Mouse (Mus musculus): ENCODE measurements around the gene Fam198b. TPM values are rescaled to one million over a fixed set of nuclear protein-coding genes. Genes with fewer than 3 reads are reported as not detected.

Gene Fam198b
- polyA plus RNA-seq, 1 experiment from 2014 or later = 4.8 TPM

DNA sequence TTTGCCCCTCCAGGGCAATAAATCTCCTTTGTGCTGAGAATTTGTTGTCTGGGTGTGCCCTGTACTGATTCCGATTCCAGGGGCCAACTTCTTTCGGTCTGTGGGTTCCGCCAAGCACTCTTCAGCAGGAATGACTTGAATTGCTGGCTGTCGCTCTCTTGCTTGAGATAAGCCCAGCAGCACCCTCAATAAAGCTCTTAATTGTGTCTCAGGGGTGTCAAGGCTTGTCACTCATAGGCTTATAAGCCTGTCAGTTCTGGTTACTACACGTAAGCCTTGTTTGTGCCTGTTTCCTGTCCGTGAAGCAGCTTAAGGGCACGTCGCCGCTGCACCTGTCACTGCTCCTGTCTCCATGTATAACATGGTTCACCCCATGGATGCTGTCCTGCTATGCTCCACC is 5.1 kb upstream of the Fam198b start:
- WGBS = 58% methylated on average over 9 of the region's 9 CpGs
- no peaks in the 10 kb centered on the region for H3K27me3 ChIP-seq (ENCODE audit: control insufficient read depth, insufficient read depth, low read length)
- no peak for DNase-seq (ENCODE audit: low spot score)
- H3K27ac ChIP-seq = no peak overlapping the region
- 0 out of 2 replicates have a peak, but pooled peaks have one; percentile 6 for ATAC-seq (ENCODE audit: low FRiP score)
- no peaks in the 10 kb centered on the region for H3K36me3 ChIP-seq (replicated peaks; ENCODE audit: control insufficient read depth, insufficient read depth)
- H3K4me3 ChIP-seq (replicated peaks; ENCODE audit: low read length) = no peak overlapping the region
- peaks cover 3% of the 10 kb centered on the region; the same call in 1 of the 2 replicates for H3K4me1 ChIP-seq (replicated peaks; ENCODE audit: control insufficient read depth, insufficient read depth, low read length)
- 0 out of 2 replicates have a peak overlapping the region, but pooled peaks have one; percentile 1 for H3K4me2 ChIP-seq (replicated peaks)
- H3K9ac ChIP-seq = no peak overlapping the region
- H3K9me3 ChIP-seq (ENCODE audit: control insufficient read depth, low read length) = no peaks in the 10 kb centered on the region

DNA sequence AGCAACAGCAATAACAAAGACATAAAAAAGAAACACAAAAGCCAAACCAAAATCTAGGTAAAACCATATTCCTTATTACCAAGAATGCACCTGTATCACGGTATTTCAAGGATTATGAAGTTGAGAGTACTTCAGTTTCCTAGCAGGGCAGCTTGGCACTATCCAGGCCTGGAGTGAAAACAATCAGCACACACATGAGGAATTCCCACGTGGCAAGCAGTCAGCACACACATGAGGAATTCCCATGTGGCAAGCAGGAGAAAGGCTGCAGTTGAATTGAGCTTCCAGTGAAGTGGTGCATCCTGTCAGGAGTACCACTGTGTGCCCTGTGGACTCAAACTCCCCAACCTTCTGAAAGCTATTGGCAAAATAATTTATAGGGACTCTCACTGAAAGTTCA is 2.7 kb upstream of the Fam198b start:
- H3K27ac ChIP-seq = no peak overlapping the region
- H3K27me3 ChIP-seq (ENCODE audit: control insufficient read depth, insufficient read depth, low read length) = no peaks in the 10 kb centered on the region
- no peaks in the 10 kb centered on the region for H3K9me3 ChIP-seq (ENCODE audit: control insufficient read depth, low read length)
- no peak overlapping the region for H3K4me2 ChIP-seq (replicated peaks)
- 64% methylated on average over 2 of the region's 2 CpGs for WGBS
- H3K36me3 ChIP-seq (replicated peaks; ENCODE audit: control insufficient read depth, insufficient read depth) = no peaks in the 10 kb centered on the region
- ATAC-seq (ENCODE audit: low FRiP score) = no peak
- H3K4me1 ChIP-seq (replicated peaks; ENCODE audit: control insufficient read depth, insufficient read depth, low read length) = peaks cover 3% of the 10 kb centered on the region; the same call in 1 of the 2 replicates
- DNase-seq (ENCODE audit: low spot score) = no peak
- no peak overlapping the region for H3K9ac ChIP-seq
- no peak overlapping the region for H3K4me3 ChIP-seq (replicated peaks; ENCODE audit: low read length)

DNA sequence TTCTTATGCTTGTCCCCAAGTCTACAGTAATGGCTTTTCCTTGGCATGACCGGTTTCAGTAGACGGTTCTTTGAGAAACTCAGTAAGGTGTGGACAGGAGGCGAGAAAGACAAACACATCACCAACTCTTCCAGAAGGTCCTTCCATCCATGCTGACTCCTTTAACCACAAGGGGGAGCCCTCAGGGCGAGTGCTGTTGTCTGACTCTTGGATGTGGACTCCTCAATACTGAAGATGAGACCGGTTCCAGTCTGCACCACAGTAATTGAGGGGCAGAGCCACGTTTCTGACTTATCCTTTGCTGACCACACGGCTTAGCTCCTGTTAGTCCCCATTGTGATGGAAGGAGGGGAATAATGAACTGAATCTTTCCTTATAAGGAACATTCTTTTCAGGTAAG is 1.2 kb upstream of the Fam198b start:
- Histone ChIP-seq H3K9me3 (ENCODE audit: control insufficient read depth, low read length) (no peaks in the 10 kb centered on the region), H3K27me3 (ENCODE audit: control insufficient read depth, insufficient read depth, low read length) (no peaks in the 10 kb centered on the region), H3K9ac (no peak overlapping the region), H3K4me1 (replicated peaks; ENCODE audit: control insufficient read depth, insufficient read depth, low read length) (peaks cover 3% of the 10 kb centered on the region; the same call in 1 of the 2 replicates), H3K27ac (no peak overlapping the region), H3K4me3 (replicated peaks; ENCODE audit: low read length) (no peak overlapping the region), H3K4me2 (replicated peaks) (no peak overlapping the region), H3K36me3 (replicated peaks; ENCODE audit: control insufficient read depth, insufficient read depth) (no peaks in the 10 kb centered on the region)
- no peak for ATAC-seq (ENCODE audit: low FRiP score)
- 46% methylated on average over 7 of the region's 7 CpGs for WGBS
- peak; percentile 65 for DNase-seq (ENCODE audit: low spot score)

DNA sequence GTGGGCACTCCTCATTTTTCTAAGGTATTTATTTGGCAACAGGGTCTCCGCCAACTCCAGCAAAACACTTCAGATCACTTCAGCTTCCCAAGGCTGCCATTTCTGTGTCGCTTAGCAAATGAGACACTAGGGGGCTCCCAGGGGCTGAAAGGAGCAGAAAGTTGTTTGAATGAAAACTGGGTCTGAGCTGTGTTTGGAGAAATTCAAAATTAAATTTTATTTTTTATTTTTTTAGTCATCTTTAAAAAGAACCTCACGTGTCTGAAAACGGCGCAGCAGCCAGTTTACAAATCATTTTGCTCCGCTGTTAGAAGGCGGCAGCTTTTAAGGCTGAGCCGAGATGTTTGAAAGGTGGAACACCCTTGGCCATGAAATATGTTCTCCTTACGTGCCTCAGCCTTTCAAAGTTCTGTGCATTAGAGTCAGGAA is 442 bp downstream of the Fam198b start:
- H3K4me2 ChIP-seq (replicated peaks) = peak overlapping the region; percentile 30; the same call in 1 of the 2 replicates

DNA sequence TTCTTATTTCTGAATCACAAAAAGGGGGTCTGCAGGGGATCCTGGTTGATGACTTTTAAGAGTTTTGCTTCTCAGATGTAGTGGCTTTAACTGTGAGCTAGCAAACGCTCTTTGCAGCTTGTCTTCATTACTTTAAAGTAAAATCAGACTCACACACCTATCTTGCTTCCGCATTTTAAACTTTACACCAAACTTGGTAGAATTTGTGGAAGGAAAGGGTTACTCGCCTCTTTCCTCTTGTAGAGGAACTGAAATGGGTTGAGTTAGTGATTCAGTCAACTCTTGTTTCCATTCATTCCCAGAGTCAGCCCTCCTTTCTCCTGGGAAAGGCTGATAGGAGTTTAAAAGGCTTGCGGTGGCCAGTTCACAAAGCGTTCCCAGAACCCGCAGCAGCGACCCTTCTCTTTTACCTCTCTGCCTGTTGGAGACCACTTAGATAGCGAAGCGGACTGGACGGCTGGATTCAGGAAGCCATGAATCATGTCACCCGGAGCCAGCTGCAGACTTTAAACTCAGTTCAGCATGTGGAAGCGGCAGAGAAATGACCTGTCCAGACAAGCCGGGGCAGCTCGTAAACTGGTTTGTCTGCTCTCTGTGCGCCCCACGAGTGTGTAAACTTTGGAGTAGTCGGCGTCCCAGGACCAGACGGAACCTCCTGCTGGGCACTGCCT is 1.5 kb downstream of the Fam198b start:
- Histone ChIP-seq H3K9me3 (ENCODE audit: control insufficient read depth, low read length) (no peaks in the 10 kb centered on the region), H3K4me2 (replicated peaks) (peak overlapping the region; percentile 28), H3K4me3 (replicated peaks; ENCODE audit: low read length) (peak overlapping the region; percentile 5; the same call in 1 of the 2 replicates), H3K36me3 (replicated peaks; ENCODE audit: control insufficient read depth, insufficient read depth) (no peaks in the 10 kb centered on the region), H3K4me1 (replicated peaks; ENCODE audit: control insufficient read depth, insufficient read depth, low read length) (no peaks in the 10 kb centered on the region), H3K27ac (no peak overlapping the region), H3K27me3 (ENCODE audit: control insufficient read depth, insufficient read depth, low read length) (no peaks in the 10 kb centered on the region), H3K9ac (peak overlapping the region; percentile 11; the same call in 1 of the 2 replicates)
- WGBS = 53% methylated on average over 19 of the region's 19 CpGs
- no peak for DNase-seq (ENCODE audit: low spot score)
- no peak for ATAC-seq (ENCODE audit: low FRiP score)

More for the DNA sequence above, 442 bp downstream of the Fam198b start:
- DNase-seq (ENCODE audit: low spot score) = peak; percentile 66
- Histone ChIP-seq H3K9ac (no peak overlapping the region), H3K27me3 (ENCODE audit: control insufficient read depth, insufficient read depth, low read length) (no peaks in the 10 kb centered on the region), H3K4me3 (replicated peaks; ENCODE audit: low read length) (no peak overlapping the region), H3K36me3 (replicated peaks; ENCODE audit: control insufficient read depth, insufficient read depth) (no peaks in the 10 kb centered on the region), H3K4me1 (replicated peaks; ENCODE audit: control insufficient read depth, insufficient read depth, low read length) (no peaks in the 10 kb centered on the region), H3K9me3 (ENCODE audit: control insufficient read depth, low read length) (no peaks in the 10 kb centered on the region), H3K27ac (no peak overlapping the region)
- WGBS = 39% methylated on average over 9 of the region's 9 CpGs
- ATAC-seq (ENCODE audit: low FRiP score) = no peak

DNA sequence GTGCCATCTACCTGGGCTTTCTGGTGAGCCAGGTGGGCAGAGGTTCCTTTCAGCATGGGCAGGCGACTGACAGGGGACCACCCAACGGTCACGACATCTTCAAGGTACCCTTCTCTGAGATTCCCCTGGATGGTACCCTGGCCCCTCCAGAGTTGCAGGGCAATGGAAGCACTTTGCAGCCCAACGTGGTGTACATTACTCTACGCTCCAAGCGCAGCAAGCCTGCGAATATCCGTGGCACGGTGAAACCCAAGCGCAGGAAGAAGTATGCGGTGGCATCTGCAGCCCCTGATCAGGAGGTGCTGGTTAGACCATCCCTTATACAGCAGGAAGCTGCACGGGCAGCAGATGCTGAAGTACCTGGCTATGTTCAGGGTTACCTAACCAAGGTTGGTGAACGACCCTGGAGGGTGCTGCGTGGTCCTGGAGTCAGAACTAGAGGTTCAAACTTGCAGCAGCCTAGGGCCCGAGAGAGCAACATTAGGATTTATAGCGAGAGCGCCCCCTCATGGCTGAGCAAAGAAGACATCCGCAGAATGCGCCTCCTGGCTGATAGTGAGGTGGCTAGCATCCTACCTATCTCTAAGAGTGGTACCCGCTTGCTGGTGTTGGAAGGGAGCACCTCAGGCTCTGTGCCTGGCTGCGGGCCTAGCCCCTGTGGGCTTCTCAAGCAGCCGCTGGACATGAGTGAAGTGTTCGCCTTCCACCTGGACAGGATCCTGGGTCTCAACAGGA is 2.2 kb downstream of the Fam198b start:
- Histone ChIP-seq H3K4me3 (replicated peaks; ENCODE audit: low read length) (peak overlapping the region; percentile 5; the same call in 1 of the 2 replicates), H3K27ac (peak overlapping the region; percentile 38; the same call in 1 of the 2 replicates), H3K9ac (peak overlapping the region; percentile 11; the same call in 1 of the 2 replicates), H3K4me2 (replicated peaks) (peak overlapping the region; percentile 29), H3K36me3 (replicated peaks; ENCODE audit: control insufficient read depth, insufficient read depth) (no peaks in the 10 kb centered on the region), H3K4me1 (replicated peaks; ENCODE audit: control insufficient read depth, insufficient read depth, low read length) (no peaks in the 10 kb centered on the region), H3K9me3 (ENCODE audit: control insufficient read depth, low read length) (no peaks in the 10 kb centered on the region), H3K27me3 (ENCODE audit: control insufficient read depth, insufficient read depth, low read length) (no peaks in the 10 kb centered on the region)
- ATAC-seq (ENCODE audit: low FRiP score) (0 out of 2 replicates have a peak, but pooled peaks have one; percentile 37), DNase-seq (ENCODE audit: low spot score) (no peak)
- 94% methylated on average over 23 of the region's 23 CpGs for WGBS

DNA sequence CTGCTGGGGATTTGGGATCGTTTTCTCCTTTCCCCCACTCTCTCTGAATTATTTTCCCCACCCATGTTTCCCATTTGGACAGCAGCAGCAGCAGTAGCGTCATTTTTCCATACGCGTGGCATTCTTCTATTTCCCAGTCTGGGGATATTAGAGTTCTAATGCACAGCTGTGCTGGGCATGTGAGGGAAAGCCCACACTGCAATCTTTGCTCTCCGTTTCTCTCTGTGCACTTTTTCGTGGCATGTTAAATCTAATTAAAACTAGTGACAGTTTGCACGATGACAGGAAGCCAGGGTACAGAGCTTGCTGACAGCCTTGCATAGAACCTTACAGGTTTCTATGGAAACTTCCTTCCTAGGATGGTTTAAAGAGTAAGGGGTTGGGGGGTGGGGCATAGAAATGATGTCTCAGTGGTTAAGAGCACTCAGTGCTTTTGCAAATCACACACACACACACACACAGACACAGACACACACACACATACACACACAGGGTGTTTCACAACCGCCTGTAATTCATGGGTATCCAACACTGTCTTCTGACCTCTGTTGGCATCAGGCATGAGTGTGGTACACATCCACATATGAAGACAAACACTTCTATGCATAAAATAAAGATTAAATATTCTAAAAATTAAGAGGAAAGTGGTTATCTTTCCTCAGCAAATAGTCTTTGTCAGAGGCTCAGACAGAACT is 3.0 kb downstream of the Fam198b start:
- H3K36me3 ChIP-seq (replicated peaks; ENCODE audit: control insufficient read depth, insufficient read depth) = no peaks in the 10 kb centered on the region
- H3K9me3 ChIP-seq (ENCODE audit: control insufficient read depth, low read length) = no peaks in the 10 kb centered on the region
- no peak overlapping the region for H3K9ac ChIP-seq
- no peaks in the 10 kb centered on the region for H3K27me3 ChIP-seq (ENCODE audit: control insufficient read depth, insufficient read depth, low read length)
- peak overlapping the region; percentile 38; the same call in 1 of the 2 replicates for H3K27ac ChIP-seq
- WGBS = 48% methylated on average over 8 of the region's 8 CpGs
- ATAC-seq (ENCODE audit: low FRiP score) = no peak
- H3K4me1 ChIP-seq (replicated peaks; ENCODE audit: control insufficient read depth, insufficient read depth, low read length) = no peaks in the 10 kb centered on the region
- peak overlapping the region; percentile 29; the same call in 1 of the 2 replicates for H3K4me2 ChIP-seq (replicated peaks)
- no peak overlapping the region for H3K4me3 ChIP-seq (replicated peaks; ENCODE audit: low read length)
- no peak for DNase-seq (ENCODE audit: low spot score)

DNA sequence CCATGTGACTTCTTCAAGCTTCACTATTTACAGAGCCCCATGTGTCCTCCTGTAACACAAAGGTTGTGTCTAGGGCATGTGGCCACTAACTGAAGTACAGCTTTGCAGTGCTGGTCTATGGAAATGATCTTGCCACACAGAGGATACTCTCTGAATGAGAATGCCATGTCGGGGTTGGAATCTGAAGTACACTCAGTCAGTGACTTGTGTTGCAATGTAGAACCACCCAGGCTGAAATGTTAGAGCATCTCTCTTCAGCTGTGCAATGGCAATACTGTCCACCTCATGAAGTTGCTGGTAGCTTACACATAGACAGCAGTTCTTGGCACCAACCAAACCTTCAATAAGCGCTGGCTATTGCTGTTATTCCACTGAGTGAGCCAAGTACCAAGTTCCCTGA is 3.6 kb downstream of the Fam198b start:
- no peak for ATAC-seq (ENCODE audit: low FRiP score)
- 96% methylated on average over 2 of the region's 2 CpGs for WGBS
- DNase-seq (ENCODE audit: low spot score) = no peak
- Histone ChIP-seq H3K36me3 (replicated peaks; ENCODE audit: control insufficient read depth, insufficient read depth) (no peaks in the 10 kb centered on the region), H3K9ac (no peak overlapping the region), H3K4me2 (replicated peaks) (no peak overlapping the region), H3K4me1 (replicated peaks; ENCODE audit: control insufficient read depth, insufficient read depth, low read length) (no peaks in the 10 kb centered on the region), H3K27ac (no peak overlapping the region), H3K4me3 (replicated peaks; ENCODE audit: low read length) (no peak overlapping the region), H3K27me3 (ENCODE audit: control insufficient read depth, insufficient read depth, low read length) (no peaks in the 10 kb centered on the region), H3K9me3 (ENCODE audit: control insufficient read depth, low read length) (no peaks in the 10 kb centered on the region)

All from hindbrain, embryonic 14.5 days (tissue).